Mouse (Mus musculus) urinary bladder, postnatal 10 days (tissue): ENCODE data around the gene Ric1.

Source experiments
- DNase-seq: peaks from one replicate; pipeline ENCODE4 v3.0.0; 2022; ENCODE audit warnings: low spot score

Ric1 gene

GRCm38 (mm10) chr19:29610907-29611306, 88.8 kb downstream of the Ric1 start:
- no peak for DNase-seq

DNA sequence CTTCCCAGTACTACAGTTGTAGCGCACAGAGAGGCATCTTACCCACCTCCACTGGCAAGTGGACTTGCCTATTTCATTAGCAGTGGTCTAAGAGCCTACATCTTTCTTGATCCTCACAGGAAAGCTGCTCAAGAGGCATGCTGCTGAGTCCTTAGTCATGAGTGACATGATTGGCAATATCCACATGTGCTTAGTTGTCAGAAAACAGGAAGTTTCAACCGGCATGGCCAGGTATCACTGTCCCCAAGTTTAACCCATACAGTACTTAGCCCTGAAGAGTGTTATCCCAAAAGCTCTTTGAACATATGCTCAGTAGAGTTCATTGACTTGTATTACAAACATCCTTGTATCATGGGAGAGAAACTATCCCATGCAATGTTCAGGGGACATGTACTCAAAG, 90.0 kb downstream of the Ric1 start:
- no peak for DNase-seq

DNA sequence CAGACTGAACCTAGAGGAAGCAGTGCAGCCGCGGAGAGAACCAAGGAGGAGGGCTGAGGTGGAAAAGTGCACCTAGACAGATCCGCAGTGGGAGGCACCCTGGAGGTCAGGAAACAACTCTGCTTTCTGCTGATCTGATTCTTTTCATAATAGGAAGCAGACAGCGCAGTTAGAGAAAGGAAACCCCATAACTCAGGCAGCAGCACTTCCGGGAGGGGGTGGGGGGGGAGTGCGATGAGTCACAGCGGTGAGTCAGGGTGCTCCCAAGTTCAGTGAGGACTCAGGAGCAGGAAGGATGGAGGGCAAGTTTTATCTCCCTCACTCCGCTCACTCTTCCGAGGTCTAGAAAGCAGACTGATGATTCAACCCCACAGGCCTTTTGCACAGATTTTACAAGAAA, 119.0 kb downstream of the Ric1 start:
- no peak for DNase-seq

DNA sequence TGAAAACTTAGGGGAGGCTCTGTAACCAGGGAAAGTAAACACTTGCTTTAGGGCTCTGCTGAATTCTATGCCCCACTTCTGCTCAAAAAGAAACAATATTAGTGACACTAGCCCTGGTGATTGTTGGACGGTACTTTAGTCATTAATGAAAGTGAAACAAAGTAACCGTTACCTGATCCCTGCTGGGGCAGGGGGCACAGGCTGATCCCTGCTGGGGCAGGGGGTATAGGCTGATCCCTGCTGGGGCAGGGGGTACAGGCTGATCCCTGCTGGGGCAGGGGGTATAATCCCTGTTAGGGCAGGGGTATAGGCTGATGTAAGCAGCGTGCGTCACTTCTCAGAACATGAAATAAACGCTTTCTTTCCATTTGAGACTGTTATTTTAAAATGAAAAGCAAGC, 119.4 kb downstream of the Ric1 start:
- DNase-seq: no peak

GRCm38 (mm10) chr19:29642211-29642610, 120.1 kb downstream of the Ric1 start:
- no peak for DNase-seq

- DNase-seq: no peak
These were observed 121.3 kb downstream of the Ric1 start for GRCm38 (mm10) chr19:29643194-29643922.

GRCm38 (mm10) chr19:29644747-29645146, 122.7 kb downstream of the Ric1 start:
- no peak for DNase-seq

GRCm38 (mm10) chr19:29647651-29648549, 125.8 kb downstream of the Ric1 start, which contains the start of gene Ermp1:
Gene Ermp1, minus strand, starts transcription at chr19:29648415.
- DNase-seq: peak; percentile 87

GRCm38 (mm10) chr19:29648550-29648914, 126.5 kb downstream of the Ric1 start:
- DNase-seq: no peak

- no peak for DNase-seq
These were observed 127.6 kb downstream of the Ric1 start for GRCm38 (mm10) chr19:29649683-29650082.

GRCm38 (mm10) chr19:29653768-29654265, 131.7 kb downstream of the Ric1 start:
- no peak for DNase-seq

GRCm38 (mm10) chr19:29655148-29655547, 133.1 kb downstream of the Ric1 start:
- DNase-seq: no peak

GRCm38 (mm10) chr19:29656029-29656428, 133.9 kb downstream of the Ric1 start:
- DNase-seq: no peak
